Mouse (Mus musculus) left cerebral cortex, postnatal 4 days (tissue): ENCODE data around the gene Zswim4. TPM values are rescaled to one million over a fixed set of nuclear protein-coding genes. Genes with fewer than 3 reads are reported as not detected.

Experiments
- DNase-seq: peaks from one replicate; pipeline ENCODE4 v3.0.0-alpha.2; 2022
- intact Hi-C: fragments of 180-260 bp; cut with DNase I; formaldehyde crosslinking; loops from one replicate; pipeline ENCODE4 v1.15.1; 2025
- total RNA-seq, 2 experiments: library from RNA; stranded (reverse); gene quantifications; 2 replicates each; pipeline ENCODE4 v1.2.3; 2021

Zswim4 gene
- total RNA-seq, 2 experiments from 2014 or later: 22.9 to 23.3 TPM

- no peak for DNase-seq
- intact Hi-C loops: no loop called here
Measured at GRCm38 (mm10) chr8:84230735-84231134, 6.1 kb downstream of the Zswim4 start.

GRCm38 (mm10) chr8:84223322-84224029 is 13.4 kb downstream of the Zswim4 start:
- intact Hi-C loops: no loop called here
- DNase-seq: no peak

GRCm38 (mm10) chr8:84222566-84223165 is 14.2 kb downstream of the Zswim4 start:
- intact Hi-C loops: no loop called here
- no peak for DNase-seq

GRCm38 (mm10) chr8:84220105-84220504 is 16.8 kb downstream of the Zswim4 start:
- no peak for DNase-seq

GRCm38 (mm10) chr8:84218143-84218542 is 18.7 kb downstream of the Zswim4 start:
- intact Hi-C loops: no loop called here
- DNase-seq: no peak

More at GRCm38 (mm10) chr8:84220105-84220504, 16.8 kb downstream of the Zswim4 start:
- intact Hi-C loops: no loop called here

GRCm38 (mm10) chr8:84217206-84217605 is 19.6 kb downstream of the Zswim4 start:
- intact Hi-C loops: no loop called here
- no peak for DNase-seq

GRCm38 (mm10) chr8:84213277-84213676 is 23.6 kb downstream of the Zswim4 start:
- DNase-seq: no peak
- intact Hi-C loops: no loop called here

GRCm38 (mm10) chr8:84211881-84212563 is 24.8 kb downstream of the Zswim4 start:
- intact Hi-C loops: loop anchor here (2.0 kb wide), 1 partner anchor 25 kb away; no protein-coding TSS in a partner anchor
- DNase-seq: no peak

GRCm38 (mm10) chr8:84211202-84211601 is 25.7 kb downstream of the Zswim4 start:
- no peak for DNase-seq
- intact Hi-C loops: loop anchor here (2.0 kb wide), 1 partner anchor 24 kb away; no protein-coding TSS in a partner anchor

GRCm38 (mm10) chr8:84210167-84210791 is 26.6 kb downstream of the Zswim4 start:
- intact Hi-C loops: loop anchor here (2.0 kb wide), 1 partner anchor 23 kb away; no protein-coding TSS in a partner anchor

GRCm38 (mm10) chr8:84208381-84209380 is 28.2 kb downstream of the Zswim4 start:
- DNase-seq: peak; percentile 35
- intact Hi-C loops: no loop called here

More at GRCm38 (mm10) chr8:84210167-84210791, 26.6 kb downstream of the Zswim4 start:
- peak; percentile 88 for DNase-seq

GRCm38 (mm10) chr8:84207811-84208210 is 29.0 kb downstream of the Zswim4 start:
- DNase-seq: no peak
- intact Hi-C loops: no loop called here

GRCm38 (mm10) chr8:84206666-84207065 is 30.2 kb downstream of the Zswim4 start:
- intact Hi-C loops: no loop called here
- no peak for DNase-seq

- intact Hi-C loops: no loop called here
- DNase-seq: no peak
Measured at GRCm38 (mm10) chr8:84205073-84205472, 31.8 kb downstream of the Zswim4 start.

GRCm38 (mm10) chr8:84203975-84204772 is 32.7 kb downstream of the Zswim4 start:
- intact Hi-C loops: no loop called here

GRCm38 (mm10) chr8:84202938-84203917 is 33.6 kb downstream of the Zswim4 start:
- intact Hi-C loops: no loop called here
- DNase-seq: peak; percentile 63

More at GRCm38 (mm10) chr8:84203975-84204772, 32.7 kb downstream of the Zswim4 start:
- peak; percentile 18 for DNase-seq

GRCm38 (mm10) chr8:84202466-84202865 is 34.4 kb downstream of the Zswim4 start:
- DNase-seq: no peak
- intact Hi-C loops: no loop called here
